Mouse (Mus musculus): ENCODE data around the gene Hist1h4c.

GRCm38 (mm10) chr13:23700786-23701520 lies 2.7 kb upstream of the Hist1h4c start:
- peak; percentile 66 for TF ChIP-seq CTCF (IDR thresholded peaks at IDR 0.05; ENCODE audit: low read depth, low read length)
- TF ChIP-seq POLR2A (IDR thresholded peaks at IDR 0.05; ENCODE audit: extremely low read depth, insufficient read depth, low read length): no peak

Measured in liver, adult 2 months (tissue).